In the genomic region with DNA sequence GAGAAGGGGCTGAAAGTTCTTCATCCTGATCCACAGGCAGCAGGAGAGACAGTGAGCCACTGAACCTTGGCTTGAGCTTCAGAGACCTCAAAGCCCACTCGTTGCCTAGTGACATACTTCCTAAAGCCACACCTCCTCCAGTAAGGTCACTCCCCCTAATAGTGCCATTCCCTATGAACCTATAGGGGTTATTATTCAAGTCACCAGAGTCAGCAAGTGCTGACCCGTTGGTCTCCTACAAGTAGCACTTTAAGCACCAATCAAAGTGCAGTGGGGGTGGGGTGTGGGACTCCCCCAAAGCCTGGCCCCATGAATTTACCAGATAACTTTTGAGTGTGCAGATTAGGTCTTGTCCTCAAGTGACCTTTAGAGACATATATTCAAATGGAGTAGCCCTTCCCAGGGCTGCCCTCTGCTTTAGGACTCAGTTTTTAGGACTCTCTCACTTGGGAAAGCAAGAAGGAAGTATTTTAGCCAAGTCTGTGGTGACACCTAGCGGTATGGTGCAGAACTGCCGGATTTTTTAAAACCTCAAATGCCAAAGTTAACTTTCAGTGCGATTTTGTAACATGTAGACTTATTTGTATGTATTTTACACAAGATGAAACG, we compare ENCODE assay signal across 8 mouse cellular contexts. TPM values are rescaled to one million over a fixed set of nuclear protein-coding genes. Genes with fewer than 3 reads are reported as not detected.
DNase-seq lines count a peak whose midpoint lies in the region; ATAC-seq and TF ChIP-seq lines count a peak whose summit lies in the region.

A gene (minus strand): TSS at position 51 of the 609 bp plus-strand sequence.

- H3K9me3 ChIP-seq in hindbrain, postnatal 0 days (ENCODE audit: low read length): no peaks in the 10 kb centered on the region

- H3K27ac ChIP-seq in testis, adult 2 months (ENCODE audit: control insufficient read depth, insufficient read depth, low read depth, low read length): no peak within 1 kb of the TSS
- no peak within 1 kb of the TSS for H3K27ac ChIP-seq in hindbrain, postnatal 0 days

- no peak within 1 kb of the TSS for H3K4me2 ChIP-seq in hindbrain, postnatal 0 days (ENCODE audit: low read depth, low read length)

- H3K9ac ChIP-seq in hindbrain, postnatal 0 days (replicated peaks; ENCODE audit: low read length): no peak within 1 kb of the TSS

- DNase-seq in testis, postnatal 14 days (ENCODE audit: low spot score): no peak
- DNase-seq in cerebellum, postnatal 4 days (ENCODE audit: low spot score in 2 of 2): peak; percentile 53 to 63
- DNase-seq in gastrocnemius, postnatal 10 days: peak; percentile 44
- peak; percentile 81 for DNase-seq in hindbrain, postnatal 0 days (ENCODE audit: low spot score)
- peak; percentile 70 to 78 for DNase-seq in left cerebral cortex, postnatal 14 days (ENCODE audit: low spot score in 2 of 2)
- DNase-seq in spleen, postnatal 10 days (ENCODE audit: low spot score in 2 of 2): peak; percentile 20 to 51

- TF ChIP-seq CTCF in testis, adult 2 months (IDR thresholded peaks at IDR 0.05; ENCODE audit: control insufficient read depth, insufficient read depth, insufficient replicate concordance, low read depth, low read length): no peak
- TF ChIP-seq CTCF in hindbrain, postnatal 0 days (IDR thresholded peaks at IDR 0.05; ENCODE audit: low read depth): peak; percentile 89

- no peak within 1 kb of the TSS for H3K4me3 ChIP-seq in testis, adult 2 months (ENCODE audit: control insufficient read depth, low read depth, low read length)
- no peak within 1 kb of the TSS for H3K4me3 ChIP-seq in hindbrain, postnatal 0 days (ENCODE audit: low read length)

- no peaks in the 10 kb centered on the region for H3K36me3 ChIP-seq in testis, adult 2 months (ENCODE audit: control insufficient read depth, insufficient read depth, low read length)
- no peaks in the 10 kb centered on the region for H3K36me3 ChIP-seq in hindbrain, postnatal 0 days (ENCODE audit: insufficient read depth, low read length)

- no peaks in the 10 kb centered on the region for H3K27me3 ChIP-seq in testis, adult 2 months (ENCODE audit: control insufficient read depth, insufficient read depth, low read length)
- no peaks in the 10 kb centered on the region for H3K27me3 ChIP-seq in hindbrain, postnatal 0 days (ENCODE audit: insufficient read depth, low read length)

- intact Hi-C loops in left cerebral cortex, postnatal 14 days (cut with DNase I): loop anchor here (2.0 to 5.0 kb wide), 2 partner anchors 231 to 279 kb away; no protein-coding TSS in a partner anchor

- TF ChIP-seq POLR2A in testis, adult 2 months (IDR thresholded peaks at IDR 0.05; ENCODE audit: control insufficient read depth, low read depth, low read length): no peak

- H3K4me1 ChIP-seq in testis, adult 2 months (ENCODE audit: control insufficient read depth, insufficient read depth, low read length): peaks cover 8% of the 10 kb centered on the region
- H3K4me1 ChIP-seq in hindbrain, postnatal 0 days (ENCODE audit: insufficient read depth, low read length): peaks cover 8% of the 10 kb centered on the region

- 11% methylated on average over 6 of the region's 6 CpGs for WGBS in hindbrain, postnatal 0 days

- ATAC-seq in hindbrain, postnatal 0 days: no peak
- ATAC-seq in megakaryocyte-erythroid progenitor cell, adult 5-6 weeks (replicated peaks; ENCODE audit: low FRiP score, low TSS enrichment, poor library complexity, severe bottlenecking): no peak

RNA-seq across cellular contexts. Expression of the gene that starts here (rescaled TPM):
- 31.4 and 35.0 TPM in 2 replicates for polyA plus RNA-seq in testis, adult 2 months (2012; rRNA removed)
- total RNA-seq in gastrocnemius, postnatal 10 days (2021): 10 to 100 TPM; 25.9 to 34.6 TPM
- total RNA-seq in hindbrain, postnatal 0 days (2014; rRNA removed): 207 and 253 TPM in 2 replicates
- 263 and 284 TPM in 2 replicates for polyA plus RNA-seq in hindbrain, postnatal 0 days (2015; fragmentation: Nextera tagmentation; extraction: Ambion mirVana)
- total RNA-seq in left cerebral cortex, postnatal 14 days (2021): 100 to 1,000 TPM; 103 to 116 TPM
- total RNA-seq in megakaryocyte-erythroid progenitor cell, adult 5-6 weeks (2014; fragmentation: Nextera tagmentation): 22.9 and 26.2 TPM in 2 replicates
- 14.6 and 16.3 TPM in 2 replicates for total RNA-seq in megakaryocyte-erythroid progenitor cell, adult 5-6 weeks (2017)
